Mouse (Mus musculus) T-helper 1 cell (primary cell): ENCODE data around the gene Gtf3c6.

Source experiments
- in situ Hi-C: fragments of 300-600 bp; cut with MboI, MseI; formaldehyde crosslinking; loops from one replicate; pipeline ENCODE4 v1.15.1; 2025; ENCODE audit warnings: high pct_unique_total_duplicates

The Gtf3c6 gene

DNA sequence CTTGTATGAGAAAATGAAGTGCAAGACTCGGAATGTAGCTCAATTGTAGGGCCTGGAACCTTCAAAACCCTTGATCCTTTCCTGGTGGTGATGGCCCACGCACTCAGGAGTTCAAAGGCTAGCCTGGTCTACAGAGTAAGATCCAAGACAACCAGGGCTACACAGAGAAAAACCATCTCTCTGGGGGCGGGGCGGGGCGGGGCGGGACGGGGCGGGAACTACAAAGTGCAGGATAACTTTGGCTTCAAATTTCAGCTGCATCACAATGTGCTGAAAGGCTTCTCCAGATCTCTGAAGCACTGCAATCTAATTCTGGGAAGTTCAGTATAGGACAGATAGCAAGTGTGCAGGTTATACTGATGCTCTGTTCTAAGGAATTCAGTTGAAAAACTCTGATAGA, 1.6 kb upstream of the Gtf3c6 start:
- in situ Hi-C loops, result loop anchor here (5.0 kb wide), 2 partner anchors 38 to 268 kb away; no protein-coding TSS in a partner anchor

DNA sequence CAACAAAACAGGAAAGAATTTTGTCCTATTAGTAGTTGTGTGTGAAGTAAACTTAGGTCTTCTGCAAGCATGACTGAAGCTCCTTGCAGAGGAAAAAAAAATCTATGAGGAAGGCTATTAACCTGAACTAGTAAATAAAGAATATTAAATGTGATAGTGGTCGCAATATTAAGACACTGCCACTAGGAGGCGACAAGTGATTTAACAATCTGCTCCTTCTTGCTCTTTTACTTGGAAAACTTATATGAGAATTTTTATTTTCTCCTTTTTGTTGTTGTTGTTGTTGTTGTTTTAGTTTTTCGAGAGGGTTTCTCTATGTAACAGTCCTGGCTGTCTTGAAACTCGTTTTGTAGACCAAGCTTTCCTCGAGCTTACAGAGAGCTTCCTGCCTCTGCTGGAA, 1.1 kb upstream of the Gtf3c6 start:
- in situ Hi-C loops, result loop anchor here (5.0 kb wide), 2 partner anchors 38 to 268 kb away; no protein-coding TSS in a partner anchor

DNA sequence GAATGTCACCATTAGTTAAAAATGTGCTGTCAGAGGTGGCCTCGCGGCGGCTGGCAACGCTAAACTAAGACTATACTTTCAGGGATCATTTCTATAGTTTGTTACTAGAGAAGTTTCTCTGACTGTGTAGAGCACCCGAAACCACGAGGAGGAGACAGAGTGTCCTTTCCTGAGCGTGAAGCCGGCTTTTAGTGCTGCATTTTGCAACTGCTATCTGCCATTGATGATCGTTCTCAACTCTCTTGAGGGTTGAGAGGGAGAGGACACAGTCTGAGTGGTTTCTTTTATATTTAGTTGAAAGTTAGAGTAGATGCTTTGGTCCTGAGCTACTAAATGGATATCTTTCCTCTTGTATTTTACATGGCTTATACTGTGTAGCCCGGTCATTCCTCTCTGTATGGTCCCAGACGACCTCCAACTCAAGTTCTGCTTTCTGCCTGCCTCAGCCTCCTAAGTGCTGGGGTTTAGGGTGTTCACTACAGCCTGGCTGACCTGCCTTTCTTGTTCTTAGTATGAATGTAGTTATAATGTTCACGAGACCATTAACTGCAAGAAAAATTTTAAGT, 576 bp upstream of the Gtf3c6 start:
- in situ Hi-C loops, result loop anchor here (5.0 kb wide), 2 partner anchors 39 to 269 kb away; no protein-coding TSS in a partner anchor

DNA sequence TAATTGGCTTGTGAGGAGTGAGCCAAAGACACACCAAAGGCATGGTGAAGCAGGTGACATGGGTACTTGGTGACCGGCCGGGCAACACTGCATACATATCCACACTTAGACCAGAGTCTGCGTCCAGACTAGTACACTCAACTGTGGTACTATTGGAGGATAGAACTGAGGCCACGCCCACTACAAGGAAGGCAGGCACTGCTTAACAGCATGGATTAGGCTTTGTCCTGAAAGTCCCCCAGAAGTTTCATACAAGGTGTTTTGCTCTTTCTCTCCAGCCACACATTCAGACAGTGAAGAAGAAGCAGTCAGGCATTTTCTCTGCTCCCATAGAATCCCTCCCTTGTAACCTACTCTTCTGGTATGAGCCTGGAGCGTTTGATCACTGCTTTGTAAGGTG, 1.2 kb downstream of the Gtf3c6 start:
- in situ Hi-C loops, result loop anchor here (5.0 kb wide), 2 partner anchors 41 to 271 kb away; no protein-coding TSS in a partner anchor

DNA sequence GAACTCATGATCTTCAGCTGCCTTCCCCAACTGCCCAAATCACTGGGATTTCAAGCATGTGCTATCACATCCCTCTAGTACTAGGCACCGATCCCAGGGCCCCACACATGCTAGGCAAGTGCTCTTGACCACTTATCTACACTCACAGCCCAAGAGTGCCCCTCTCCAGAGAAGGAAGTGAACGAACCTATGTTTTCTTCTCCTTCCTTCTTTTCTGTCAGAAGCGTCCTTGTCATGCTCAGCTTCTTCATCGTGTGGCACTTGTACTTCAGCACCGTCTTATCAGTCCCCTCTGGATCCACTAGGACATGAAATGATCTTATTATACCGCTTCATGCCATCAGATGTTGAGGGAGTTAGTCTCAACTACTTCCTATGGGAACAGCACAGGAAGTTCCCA, 6.9 kb downstream of the Gtf3c6 start:
- in situ Hi-C loops, result no loop called here

DNA sequence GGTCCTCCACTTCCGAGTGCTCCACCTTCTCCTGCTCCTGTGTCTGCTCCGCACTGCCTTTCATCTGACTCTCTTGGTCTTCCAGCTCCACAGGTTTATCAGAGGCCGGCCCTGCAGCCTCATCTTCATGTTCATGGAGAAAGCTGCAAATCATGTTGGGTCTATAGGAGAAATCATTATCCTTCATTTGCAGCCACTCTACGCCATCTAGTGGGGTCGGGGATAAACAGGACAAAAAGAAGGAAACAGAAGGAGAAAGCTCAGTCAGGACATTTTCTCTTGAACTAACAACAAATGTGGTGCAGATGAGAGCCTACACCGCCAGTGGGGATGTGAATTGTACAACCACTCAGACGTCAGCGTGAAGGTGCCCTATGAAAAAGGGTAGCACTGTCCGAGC, 8.3 kb downstream of the Gtf3c6 start:
- in situ Hi-C loops, result no loop called here

DNA sequence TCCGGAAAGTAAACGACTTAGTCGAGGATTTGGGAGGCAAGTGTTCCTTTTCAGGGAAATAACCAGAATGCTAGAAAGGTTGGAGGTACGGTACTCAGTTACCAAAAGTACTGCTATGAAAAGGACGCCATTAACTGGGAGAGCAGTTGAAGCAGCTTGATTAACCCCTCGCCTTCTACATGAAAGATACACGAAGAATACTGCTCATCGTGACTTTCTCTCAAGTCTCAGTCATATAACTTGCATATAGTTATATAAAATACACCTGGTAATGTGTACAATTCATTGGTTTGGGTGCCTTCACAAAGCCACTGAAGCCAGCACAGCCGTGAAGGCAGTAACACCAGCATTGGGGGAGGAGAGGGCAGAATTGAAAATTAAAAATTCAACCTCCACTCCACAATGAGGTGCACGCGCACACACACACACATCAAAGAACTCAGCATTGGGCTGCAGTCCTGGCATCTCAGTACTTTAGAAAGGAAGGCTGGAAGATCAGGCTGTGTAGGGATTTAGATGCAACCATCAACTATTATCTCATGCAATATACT, 10.7 kb downstream of the Gtf3c6 start:
- in situ Hi-C loops, result no loop called here

DNA sequence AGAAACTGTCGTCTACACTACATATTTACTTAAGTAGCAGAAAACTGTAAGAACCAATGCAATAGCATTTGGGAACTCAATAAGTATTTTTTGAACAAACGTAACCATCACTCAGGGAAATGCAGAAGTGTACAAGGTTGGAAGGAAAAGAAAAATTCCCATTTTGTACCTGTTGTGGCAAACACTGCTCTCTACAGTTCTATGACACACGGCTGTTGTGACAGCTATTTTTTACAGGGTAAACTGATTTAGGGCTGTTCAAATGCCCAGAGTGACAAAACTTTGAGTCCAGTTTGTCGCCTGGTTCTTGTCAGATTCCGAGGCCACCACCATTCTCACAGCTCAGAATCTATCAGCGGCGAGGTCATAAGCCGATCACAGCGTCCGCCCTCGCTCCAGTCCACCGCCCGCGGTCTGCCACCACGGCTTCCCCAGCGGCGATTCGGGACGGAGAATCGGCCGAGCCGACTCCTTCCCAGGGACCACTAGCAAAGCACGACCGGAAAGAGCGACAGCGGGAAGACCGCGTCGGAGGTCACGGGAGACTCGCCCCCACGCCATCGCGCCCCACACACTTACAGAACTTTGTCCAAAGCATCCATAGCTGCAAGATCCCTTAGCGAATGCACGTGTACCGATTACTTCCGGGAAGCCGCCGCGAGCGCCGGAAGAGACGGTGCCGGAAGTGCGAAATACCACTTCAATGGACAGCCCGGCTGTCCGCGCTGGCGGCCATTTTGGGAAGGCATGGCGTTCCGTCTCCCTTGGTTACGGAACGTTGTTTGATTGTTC, 11.3 kb downstream of the Gtf3c6 start, which contains the start of gene Rpf2:
Gene Rpf2 (minus strand): TSS at position 663 of the 792 bp plus-strand sequence.
- in situ Hi-C loops, result no loop called here

DNA sequence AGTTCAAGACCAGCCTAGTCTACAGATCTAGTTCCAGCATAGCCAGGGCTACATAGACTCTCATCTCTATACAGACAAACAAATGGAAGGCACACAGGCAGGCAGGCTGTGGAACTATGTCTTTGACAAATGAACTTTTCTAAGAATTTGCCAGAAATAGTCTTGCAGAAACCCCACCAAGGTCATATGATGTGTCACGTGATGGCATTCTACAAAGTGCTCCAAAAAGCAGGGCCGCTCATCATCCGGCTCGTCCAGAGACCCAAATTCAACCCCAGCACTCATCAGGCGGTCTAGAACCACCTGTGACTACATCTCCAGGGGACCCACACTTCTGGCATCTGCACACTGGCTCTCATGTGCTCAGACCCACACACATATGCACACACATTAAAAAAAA, 20.1 kb downstream of the Gtf3c6 start:
- in situ Hi-C loops, result no loop called here

DNA sequence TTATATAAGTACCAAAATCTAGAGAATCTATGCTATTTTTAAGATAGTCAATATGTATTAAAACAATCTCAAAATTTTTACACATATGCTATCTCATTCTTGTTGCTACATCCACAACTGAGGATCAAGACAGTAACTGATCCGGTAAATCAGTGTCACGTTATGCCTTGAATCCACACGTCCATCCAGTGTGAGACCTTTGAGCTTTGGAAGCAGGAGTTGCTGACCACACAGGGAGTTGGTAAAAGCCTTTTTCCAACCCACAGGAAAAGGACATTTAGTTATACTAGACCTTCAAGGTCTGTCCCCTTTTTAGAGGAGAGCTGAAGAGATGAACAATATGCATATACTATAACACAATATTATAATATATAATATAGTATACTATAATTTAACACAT, 24.7 kb downstream of the Gtf3c6 start:
- in situ Hi-C loops, result no loop called here

DNA sequence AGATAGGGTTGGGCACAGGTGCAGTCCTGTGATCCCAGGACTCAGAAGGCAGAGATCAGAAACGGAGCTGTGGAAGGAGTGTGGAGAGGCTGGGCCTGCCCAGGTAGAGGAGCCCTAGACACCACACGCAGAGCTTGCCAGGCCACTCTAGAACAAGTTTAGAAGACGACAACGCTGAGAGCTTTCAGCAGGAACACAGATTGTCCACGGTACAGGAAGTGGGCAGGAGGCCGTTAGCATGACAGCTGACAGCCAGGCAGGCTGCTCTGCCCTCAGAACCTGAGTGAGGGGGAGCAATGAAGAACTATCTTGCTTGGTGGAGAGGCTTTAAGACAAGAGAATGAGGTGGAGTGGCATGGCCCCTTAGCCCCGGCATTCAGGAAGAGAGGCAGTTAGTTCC, 25.5 kb downstream of the Gtf3c6 start:
- in situ Hi-C loops, result no loop called here

DNA sequence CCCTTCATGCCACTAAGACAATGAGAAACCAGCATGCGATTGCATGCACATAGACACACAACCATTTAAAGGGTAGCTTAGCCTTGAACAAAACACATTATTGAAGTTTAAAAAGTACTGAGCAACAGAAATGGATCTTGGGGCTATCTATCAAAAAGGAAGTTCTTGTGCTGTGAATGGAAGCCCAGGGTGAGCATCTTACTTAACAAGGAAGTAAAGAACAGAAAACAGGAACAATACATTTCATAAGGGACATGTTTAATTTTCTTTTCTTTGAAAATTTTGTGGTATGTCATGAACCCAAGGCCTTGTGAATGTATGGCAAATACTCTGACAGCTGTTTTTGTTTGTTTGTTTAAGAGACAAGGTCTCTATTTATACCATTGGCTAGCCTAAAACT, 28.2 kb downstream of the Gtf3c6 start:
- in situ Hi-C loops, result no loop called here

DNA sequence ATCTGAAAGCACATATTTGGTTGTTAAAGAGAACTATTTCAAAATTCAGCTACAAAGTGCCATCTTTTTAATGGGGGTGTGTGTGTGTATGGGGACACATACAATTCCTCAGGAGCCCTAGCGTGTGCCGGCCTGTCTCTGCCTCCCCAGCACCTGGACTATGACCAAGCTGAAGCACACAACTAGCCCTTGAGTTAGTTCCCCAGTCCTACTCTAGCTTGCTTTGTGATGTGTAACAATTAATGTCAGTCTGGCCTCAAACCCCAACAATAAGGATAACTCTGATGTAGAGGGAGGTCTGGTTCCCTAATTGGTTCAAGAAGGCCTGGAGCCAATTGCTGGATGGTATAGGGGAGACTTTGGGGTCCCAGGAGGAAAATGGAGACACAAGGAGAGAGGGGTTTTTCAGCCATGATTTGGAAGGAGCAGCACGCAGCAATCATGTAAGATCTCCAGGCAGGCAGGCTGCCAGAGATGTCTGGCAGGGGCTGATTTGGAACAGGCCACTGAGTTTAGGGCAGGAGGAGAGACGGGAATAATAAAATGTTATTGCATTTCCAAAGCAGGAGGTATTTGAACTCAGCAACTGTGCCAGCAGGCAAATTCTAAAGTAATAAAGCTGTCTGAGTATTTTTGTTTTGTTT, 30.1 kb downstream of the Gtf3c6 start:
- in situ Hi-C loops, result no loop called here

DNA sequence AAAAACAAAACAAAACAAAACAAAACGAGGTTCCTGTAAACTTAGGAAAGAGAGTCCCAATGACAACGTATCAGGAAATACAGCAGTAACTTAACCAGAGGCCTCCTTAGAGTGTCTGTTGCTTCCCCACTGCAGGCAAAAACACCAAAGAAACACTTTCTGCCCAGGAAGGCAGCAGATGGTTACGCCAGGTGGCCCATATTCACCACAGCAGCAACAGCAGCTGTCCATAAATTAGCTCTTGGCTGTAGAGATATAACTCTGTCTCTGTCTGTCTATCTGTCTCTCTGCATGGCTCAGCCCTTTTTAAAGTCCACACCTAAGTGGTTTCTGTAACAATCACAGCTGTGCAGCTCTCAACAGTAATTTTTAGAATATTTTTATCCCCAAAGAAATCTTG, 39.0 kb downstream of the Gtf3c6 start:
- in situ Hi-C loops, result no loop called here

DNA sequence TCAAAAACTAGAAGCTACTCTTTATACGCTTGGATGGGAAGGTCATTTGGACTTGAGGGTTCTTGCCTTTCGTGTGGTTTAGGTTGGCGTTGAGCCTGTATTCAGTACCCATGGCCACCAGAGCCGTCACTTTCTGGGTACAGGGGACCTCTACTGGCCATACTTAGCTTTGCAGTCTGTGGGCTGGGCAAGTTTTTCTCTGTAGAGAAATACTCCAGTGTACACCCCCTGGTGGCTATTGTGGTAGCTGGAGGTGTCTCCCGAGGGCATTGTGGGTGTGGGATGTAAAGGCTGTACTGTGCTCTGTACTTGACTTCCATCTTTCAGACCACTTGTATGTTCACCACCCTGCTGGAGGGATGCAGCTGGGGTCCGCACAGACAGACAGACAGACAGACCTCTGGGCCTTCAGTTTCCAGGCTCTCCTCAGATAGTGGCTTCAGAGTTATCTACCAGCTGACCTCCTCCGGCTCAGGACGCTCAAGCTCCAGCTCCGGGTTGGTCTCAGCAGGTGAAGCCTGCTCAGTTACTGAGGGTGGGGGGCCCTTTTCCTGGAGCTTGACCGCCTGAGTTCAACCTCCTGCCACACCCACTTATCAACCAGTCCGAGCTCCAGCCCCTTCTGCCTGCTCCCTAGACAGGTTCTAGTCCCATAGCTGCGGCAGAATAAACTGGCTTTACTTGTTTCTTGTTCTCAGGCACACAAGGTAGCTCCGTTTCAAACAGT, 45.3 kb downstream of the Gtf3c6 start:
- in situ Hi-C loops, result loop anchor here (5.0 kb wide), 2 partner anchors 160 to 250 kb away; partner anchors contain the start of gene Mfsd4b3
